Mouse (Mus musculus) heart, embryonic 13.5 days (tissue): ENCODE results near the gene Atf7ip2. TPM values are rescaled to one million over a fixed set of nuclear protein-coding genes. Genes with fewer than 3 reads are reported as not detected.
"Not testable (repeated sequence)": the region's sequence is repeated elsewhere in the genome, so short reads cannot be mapped to it uniquely, and the experiment has no call there.

Experiments used
- ATAC-seq: fragments of 200-750 bp; cut with Nextera tagmentation; 2 replicates; pipeline ENCODE4 v1.8.0; 2017; ENCODE audit warnings: moderate TSS enrichment; ENCODE audit not compliant: insufficient number of reproducible peaks, low FRiP score, low TSS enrichment; ENCODE audit errors: extremely low read depth
- H3K27ac ChIP-seq: fragments of 300-500 bp; sonication (generic); replicated peaks from 2 replicates; pipeline ENCODE4 v1.5.1; 2015; ENCODE audit warnings: moderate library complexity, mild to moderate bottlenecking, inconsistent platforms
- H3K27me3 ChIP-seq: fragments of 300-500 bp; sonication (generic); replicated peaks from 2 replicates; pipeline ENCODE4 v1.6.1; 2015; ENCODE audit warnings: mild to moderate bottlenecking, inconsistent platforms
- H3K36me3 ChIP-seq: fragments of 300-500 bp; sonication (generic); 2 replicates; pipeline ENCODE4 v1.6.1; 2015; ENCODE audit warnings: mild to moderate bottlenecking, inconsistent platforms
- H3K4me1 ChIP-seq: fragments of 300-500 bp; sonication (generic); 2 replicates; pipeline ENCODE4 v1.6.1; 2015; ENCODE audit warnings: inconsistent platforms
- H3K4me2 ChIP-seq: fragments of 300-500 bp; sonication (generic); 2 replicates; pipeline ENCODE4 v1.6.1; 2015; ENCODE audit warnings: inconsistent platforms, mild to moderate bottlenecking, moderate library complexity
- H3K4me3 ChIP-seq: fragments of 300-500 bp; sonication (generic); 2 replicates; pipeline ENCODE4 v1.5.1; 2015; ENCODE audit warnings: moderate library complexity, mild to moderate bottlenecking, inconsistent platforms
- H3K9ac ChIP-seq: fragments of 300-500 bp; sonication (generic); 2 replicates; pipeline ENCODE4 v1.6.1; 2015; ENCODE audit warnings: inconsistent platforms, mild to moderate bottlenecking, moderate library complexity
- H3K9me3 ChIP-seq: fragments of 300-500 bp; sonication (generic); 2 replicates; pipeline ENCODE4 v1.6.1; 2016; ENCODE audit warnings: inconsistent platforms
- WGBS: fragments of 180-500 bp; shearing (Covaris S2); methylation state at CpG from one replicate; pipeline ENCODE4 v1.1.7; 2015; ENCODE audit warnings: mixed read lengths; 5-methylcytosine and 5-hydroxymethylcytosine counted together
- polyA plus RNA-seq: library from polyadenylated mRNA; unstranded; fragments of >200 nt; fragmentation: Nextera tagmentation; extraction: Ambion mirVana; gene quantifications from 2 replicates; pipeline ENCODE4 v1.2.1, GENCODE M21; 2015

Gene Atf7ip2
- 0.43 and 0.68 TPM in 2 replicates for polyA plus RNA-seq

GRCm38 (mm10) chr16:10192679-10193506 is at the start of gene Atf7ip2:
Gene Atf7ip2 (plus strand): TSS chr16:10192712.
- peak within 1 kb of the TSS; percentile 81 for H3K9ac ChIP-seq
- H3K27me3 ChIP-seq, result peaks cover 7% of the 10 kb centered on the region
- ATAC-seq, result peak; percentile 89
- H3K9me3 ChIP-seq, result peaks cover 9% of the 10 kb centered on the region
- peaks cover 12% of the 10 kb centered on the region for H3K4me1 ChIP-seq
- no peaks in the 10 kb centered on the region for H3K36me3 ChIP-seq
- H3K4me2 ChIP-seq, result peak within 1 kb of the TSS; percentile 100
- H3K27ac ChIP-seq, result no peak within 1 kb of the TSS
- 1% methylated on average over 63 of the region's 63 CpGs for WGBS
- peak within 1 kb of the TSS; percentile 68 for H3K4me3 ChIP-seq

- H3K9me3 ChIP-seq, result no peaks in the 10 kb centered on the region; the same call in 1 of the 2 replicates
- H3K36me3 ChIP-seq, result no peaks in the 10 kb centered on the region
- H3K4me2 ChIP-seq, result no peak overlapping the region
- ATAC-seq, result no peak
- H3K9ac ChIP-seq, result no peak overlapping the region
- H3K4me1 ChIP-seq, result no peaks in the 10 kb centered on the region
- 32% methylated on average over 2 of the region's 2 CpGs for WGBS
- H3K4me3 ChIP-seq, result no peak overlapping the region
- H3K27ac ChIP-seq, result no peak overlapping the region; the same call in 1 of the 2 replicates
- H3K27me3 ChIP-seq, result no peaks in the 10 kb centered on the region
These were observed 49.3 kb upstream of the Atf7ip2 start for GRCm38 (mm10) chr16:10143166-10143565.

- ATAC-seq, result no peak
- Histone ChIP-seq H3K27me3 (no peaks in the 10 kb centered on the region), H3K4me2 (no peak overlapping the region), H3K36me3 (no peaks in the 10 kb centered on the region), H3K27ac (no peak overlapping the region), H3K9ac (no peak overlapping the region), H3K9me3 (no peaks in the 10 kb centered on the region; the same call in 1 of the 2 replicates), H3K4me1 (no peaks in the 10 kb centered on the region), H3K4me3 (no peak overlapping the region)
- WGBS, result 85% methylated on average over 5 of the region's 5 CpGs
These were observed 45.1 kb upstream of the Atf7ip2 start for GRCm38 (mm10) chr16:10147401-10147800.

- no peak for ATAC-seq
- no peak overlapping the region for H3K4me3 ChIP-seq
- H3K4me2 ChIP-seq, result no peak overlapping the region
- H3K27ac ChIP-seq, result no peak overlapping the region
- H3K9me3 ChIP-seq, result no peaks in the 10 kb centered on the region
- H3K27me3 ChIP-seq, result no peaks in the 10 kb centered on the region
- no peak overlapping the region for H3K9ac ChIP-seq
- no peaks in the 10 kb centered on the region for H3K36me3 ChIP-seq
- H3K4me1 ChIP-seq, result no peaks in the 10 kb centered on the region
- 81% methylated on average over 8 of the region's 8 CpGs for WGBS
These were observed 23.2 kb upstream of the Atf7ip2 start for GRCm38 (mm10) chr16:10169123-10169905.

GRCm38 (mm10) chr16:10170005-10170404 is 22.5 kb upstream of the Atf7ip2 start, which contains the start of gene Rpl39l:
Gene Rpl39l (plus strand): TSS chr16:10170226.
- Histone ChIP-seq H3K27ac (no peak within 1 kb of the TSS), H3K27me3 (no peaks in the 10 kb centered on the region), H3K9ac (no peak within 1 kb of the TSS), H3K4me2 (no peak within 1 kb of the TSS), H3K4me3 (no peak within 1 kb of the TSS), H3K9me3 (no peaks in the 10 kb centered on the region), H3K36me3 (no peaks in the 10 kb centered on the region), H3K4me1 (no peaks in the 10 kb centered on the region)
- 80% methylated on average over 22 of the region's 22 CpGs for WGBS
- ATAC-seq, result no peak

GRCm38 (mm10) chr16:10171276-10171675 is 21.2 kb upstream of the Atf7ip2 start:
- no peak overlapping the region for H3K4me2 ChIP-seq
- no peak for ATAC-seq

GRCm38 (mm10) chr16:10172179-10172820 is 20.2 kb upstream of the Atf7ip2 start:
- Histone ChIP-seq H3K4me2 (no peak overlapping the region), H3K4me3 (no peak overlapping the region), H3K9ac (no peak overlapping the region), H3K36me3 (no peaks in the 10 kb centered on the region), H3K4me1 (no peaks in the 10 kb centered on the region), H3K27ac (no peak overlapping the region), H3K27me3 (no peaks in the 10 kb centered on the region), H3K9me3 (peaks cover 9% of the 10 kb centered on the region; the same call in 1 of the 2 replicates)
- no peak for ATAC-seq
- 86% methylated on average over 3 of the region's 3 CpGs for WGBS

More at GRCm38 (mm10) chr16:10171276-10171675, 21.2 kb upstream of the Atf7ip2 start:
- Histone ChIP-seq H3K27me3 (no peaks in the 10 kb centered on the region), H3K27ac (no peak overlapping the region), H3K36me3 (no peaks in the 10 kb centered on the region), H3K4me3 (no peak overlapping the region), H3K9ac (no peak overlapping the region), H3K9me3 (0 out of 2 replicates have a peak, but pooled peaks cover 3% of the 10 kb centered on the region), H3K4me1 (no peaks in the 10 kb centered on the region)
- 72% methylated on average over 4 of the region's 4 CpGs for WGBS

GRCm38 (mm10) chr16:10187461-10187860 is 5.1 kb upstream of the Atf7ip2 start:
- not testable (repeated sequence) for H3K27me3 ChIP-seq, H3K4me1 ChIP-seq, H3K9ac ChIP-seq, H3K4me3 ChIP-seq, H3K4me2 ChIP-seq, H3K36me3 ChIP-seq, ATAC-seq, H3K27ac ChIP-seq
- H3K9me3 ChIP-seq, result peaks cover 56% of the 10 kb centered on the region
- WGBS, result 93% methylated on average over 10 of the region's 10 CpGs

- Histone ChIP-seq H3K9ac (no peak overlapping the region), H3K27ac (no peak overlapping the region), H3K4me1 (no peaks in the 10 kb centered on the region), H3K4me2 (no peak overlapping the region), H3K36me3 (no peaks in the 10 kb centered on the region), H3K27me3 (no peaks in the 10 kb centered on the region), H3K9me3 (no peaks in the 10 kb centered on the region), H3K4me3 (no peak overlapping the region)
- ATAC-seq, result no peak
- 68% methylated on average over 1 of the region's 1 CpGs for WGBS
These were observed 16.3 kb downstream of the Atf7ip2 start for GRCm38 (mm10) chr16:10208777-10209176.

- not testable (repeated sequence) for H3K27me3 ChIP-seq, H3K4me3 ChIP-seq, H3K36me3 ChIP-seq, H3K4me2 ChIP-seq, H3K9ac ChIP-seq, H3K27ac ChIP-seq, H3K4me1 ChIP-seq, ATAC-seq
- 82% methylated on average over 1 of the region's 1 CpGs for WGBS
- 0 out of 2 replicates have a peak, but pooled peaks cover 11% of the 10 kb centered on the region for H3K9me3 ChIP-seq
These were observed 23.9 kb downstream of the Atf7ip2 start for GRCm38 (mm10) chr16:10216366-10216765.

GRCm38 (mm10) chr16:10217020-10217419 is 24.5 kb downstream of the Atf7ip2 start:
- not testable (repeated sequence) for H3K4me2 ChIP-seq, H3K4me1 ChIP-seq, H3K27me3 ChIP-seq, H3K36me3 ChIP-seq, H3K27ac ChIP-seq, ATAC-seq, H3K9ac ChIP-seq, H3K4me3 ChIP-seq
- H3K9me3 ChIP-seq, result 0 out of 2 replicates have a peak, but pooled peaks cover 11% of the 10 kb centered on the region
- WGBS, result 67% methylated on average over 2 of the region's 2 CpGs
